17 mouse cellular contexts compared by ENCODE assay signal in genomic region chr3:101749031-101749632, GRCm38 (mm10).
DNase-seq lines count a peak whose midpoint lies in the region; ATAC-seq lines count a peak whose summit lies in the region.
"Had no signal": no experiment of that assay in that cellular context is flagged by ENCODE, and none has a peak within 500 bp of the region (broad histone marks: within the 10 kb centered on the region; RNA-seq: fewer than 3 reads in every experiment).

No protein-coding gene starts in this region.

- no peaks in the 10 kb centered on the region for H3K36me3 ChIP-seq in midbrain, embryonic 10.5 days
- H3K36me3 ChIP-seq in midbrain, embryonic 13.5 days: no peaks in the 10 kb centered on the region
- H3K36me3 ChIP-seq in midbrain, embryonic 16.5 days (ENCODE audit: control insufficient read depth, insufficient read depth, low read length): no peaks in the 10 kb centered on the region
- H3K36me3 ChIP-seq: heart, embryonic 15.5 days; hindbrain, embryonic 15.5 days; limb, embryonic 12.5 days; neural tube, embryonic 15.5 days had no signal

- H3K9ac ChIP-seq in midbrain, embryonic 13.5 days (replicated peaks): no peak overlapping the region
- H3K9ac ChIP-seq in midbrain, embryonic 16.5 days (ENCODE audit: low read depth, low read length): no peak overlapping the region
- H3K9ac ChIP-seq: heart, embryonic 15.5 days; hindbrain, embryonic 15.5 days; limb, embryonic 12.5 days; liver, postnatal 0 days; neural tube, embryonic 15.5 days had no signal

- no peak overlapping the region for H3K4me3 ChIP-seq in midbrain, embryonic 10.5 days
- H3K4me3 ChIP-seq in midbrain, embryonic 13.5 days (replicated peaks): no peak overlapping the region
- no peak overlapping the region for H3K4me3 ChIP-seq in midbrain, embryonic 16.5 days (ENCODE audit: low read depth, low read length)
- H3K4me3 ChIP-seq: heart, embryonic 15.5 days; hindbrain, embryonic 15.5 days; limb, embryonic 12.5 days; neural tube, embryonic 15.5 days had no signal

- no peak for DNase-seq in frontal cortex, postnatal 25 days (ENCODE audit: low spot score in 2 of 2)
- no peak for DNase-seq in midbrain, embryonic 10.5 days (ENCODE audit: low spot score)
- DNase-seq in urinary bladder, postnatal 4 days (ENCODE audit: low spot score in 2 of 2): no peak
- DNase-seq in adrenal gland, adult (ENCODE audit: inconsistent age in 2 of 2, low spot score in 1 of 2): no peak
- DNase-seq: cerebellum, postnatal 14 days; liver, postnatal 0 days; lung, postnatal 36 days; retina, postnatal 1 day; thymus, postnatal 25 days had no signal

- H3K27ac ChIP-seq in midbrain, embryonic 10.5 days (replicated peaks): peak overlapping the region; percentile 30; the same call in 1 of the 2 replicates
- no peak overlapping the region for H3K27ac ChIP-seq in midbrain, embryonic 13.5 days
- H3K27ac ChIP-seq in midbrain, embryonic 16.5 days (ENCODE audit: low read length): no peak overlapping the region
- H3K27ac ChIP-seq: heart, embryonic 15.5 days; hindbrain, embryonic 15.5 days; limb, embryonic 12.5 days; neural tube, embryonic 15.5 days had no signal

- H3K4me1 ChIP-seq in midbrain, embryonic 10.5 days: peaks cover 22% of the 10 kb centered on the region
- 0 out of 2 replicates have a peak, but pooled peaks cover 5% of the 10 kb centered on the region for H3K4me1 ChIP-seq in midbrain, embryonic 13.5 days (replicated peaks)
- no peaks in the 10 kb centered on the region; the same call in 1 of the 2 replicates for H3K4me1 ChIP-seq in midbrain, embryonic 16.5 days (ENCODE audit: control insufficient read depth, insufficient read depth, low read length)
- H3K4me1 ChIP-seq: heart, embryonic 15.5 days; neural tube, embryonic 15.5 days had no signal

- peak; percentile 87 for ATAC-seq in frontal cortex, adult (ENCODE audit: low TSS enrichment)
- no peak; the same call in 1 of the 2 replicates for ATAC-seq in midbrain, embryonic 13.5 days
- ATAC-seq in midbrain, embryonic 16.5 days: peak; percentile 56; the same call in 1 of the 2 replicates
- ATAC-seq in erythroid progenitor cell, adult 5-6 weeks (replicated peaks; ENCODE audit: low FRiP score, poor library complexity, severe bottlenecking): no peak
- ATAC-seq: liver, postnatal 0 days had no signal

- 62% methylated on average over 3 of the region's 3 CpGs for WGBS in midbrain, embryonic 10.5 days
- WGBS in midbrain, embryonic 13.5 days: 44% methylated on average over 3 of the region's 3 CpGs
- 34% methylated on average over 3 of the region's 3 CpGs for WGBS in midbrain, embryonic 16.5 days

- no peaks in the 10 kb centered on the region for H3K27me3 ChIP-seq in midbrain, embryonic 10.5 days (ENCODE audit: low read depth, poor library complexity, severe bottlenecking)
- no peaks in the 10 kb centered on the region for H3K27me3 ChIP-seq in midbrain, embryonic 13.5 days
- no peaks in the 10 kb centered on the region for H3K27me3 ChIP-seq in midbrain, embryonic 16.5 days (ENCODE audit: control insufficient read depth, insufficient read depth, low read depth, low read length)
- H3K27me3 ChIP-seq: heart, embryonic 15.5 days; hindbrain, embryonic 15.5 days; limb, embryonic 12.5 days; neural tube, embryonic 15.5 days had no signal

- no peak overlapping the region for H3K4me2 ChIP-seq in midbrain, embryonic 13.5 days (replicated peaks)
- H3K4me2 ChIP-seq in midbrain, embryonic 16.5 days (ENCODE audit: low read length): no peak overlapping the region
- H3K4me2 ChIP-seq: heart, embryonic 15.5 days; hindbrain, embryonic 15.5 days; limb, embryonic 12.5 days; neural tube, embryonic 15.5 days had no signal

- H3K9me3 ChIP-seq in midbrain, embryonic 10.5 days (replicated peaks): no peaks in the 10 kb centered on the region; the same call in 1 of the 2 replicates
- no peaks in the 10 kb centered on the region for H3K9me3 ChIP-seq in midbrain, embryonic 13.5 days
- H3K9me3 ChIP-seq in midbrain, embryonic 16.5 days (replicated peaks; ENCODE audit: control insufficient read depth, low read length, poor library complexity, severe bottlenecking): no peaks in the 10 kb centered on the region
- H3K9me3 ChIP-seq: heart, embryonic 15.5 days; hindbrain, embryonic 15.5 days; neural tube, embryonic 15.5 days had no signal

Comparison
In these comparisons a context has a peak if more than half of its experiments do, and no peak if none do; other contexts are left out.
1. ATAC-seq: peak in frontal cortex, adult (single experiment) and midbrain, embryonic 16.5 days (single experiment); none in midbrain, embryonic 13.5 days (single experiment) and erythroid progenitor cell, adult 5-6 weeks (single experiment).